ENCODE assay signal across 12 mouse cellular contexts in the genomic region with DNA sequence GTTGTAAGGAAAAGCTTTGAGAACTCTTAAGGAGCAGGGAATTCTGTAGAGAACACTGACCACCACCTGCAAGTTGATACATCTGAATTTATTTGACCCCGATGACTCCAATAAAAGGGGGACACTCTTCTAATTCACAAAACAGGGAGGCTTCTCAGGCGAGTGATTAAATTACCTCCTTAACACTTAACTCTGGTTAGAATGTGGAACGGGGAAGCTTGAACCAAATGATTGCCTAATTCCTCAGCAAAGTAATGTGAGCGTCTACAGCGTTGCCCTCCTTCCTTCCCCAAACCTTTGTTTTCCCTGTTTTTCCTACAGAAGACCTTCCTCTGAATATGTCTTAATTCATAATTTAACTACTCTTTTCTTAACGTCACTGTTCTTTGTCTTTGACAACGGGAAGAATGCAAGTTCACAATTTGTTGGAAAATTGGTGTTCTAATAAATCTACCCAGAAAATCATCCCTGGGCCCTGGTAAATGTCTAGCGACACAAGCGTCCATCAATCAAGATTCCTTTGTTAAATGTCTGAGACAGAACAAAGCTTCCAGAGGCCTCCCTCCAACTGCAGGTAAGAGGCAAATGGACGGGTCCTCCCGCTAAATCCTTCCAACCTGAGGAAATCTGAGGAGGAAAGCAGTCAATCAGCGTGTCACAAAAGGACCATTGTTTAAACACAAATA.
DNase-seq lines count a peak whose midpoint lies in the region; ATAC-seq lines count a peak whose summit lies in the region.
"Had no signal": no experiment of that assay in that cellular context is flagged by ENCODE, and none has a peak within 500 bp of the region (broad histone marks: within the 10 kb centered on the region; RNA-seq: fewer than 3 reads in every experiment).

No protein-coding gene starts in this region.

- no peaks in the 10 kb centered on the region for H3K9me3 ChIP-seq in kidney, embryonic 16.5 days (ENCODE audit: low read length)
- H3K9me3 ChIP-seq in embryonic facial prominence, embryonic 13.5 days, result no peaks in the 10 kb centered on the region
- H3K9me3 ChIP-seq in limb, embryonic 12.5 days, result no peaks in the 10 kb centered on the region
- no peaks in the 10 kb centered on the region for H3K9me3 ChIP-seq in neural tube, embryonic 13.5 days
- no peaks in the 10 kb centered on the region for H3K9me3 ChIP-seq in heart, embryonic 12.5 days (replicated peaks)
- H3K9me3 ChIP-seq: liver, embryonic 15.5 days had no signal

- no peaks in the 10 kb centered on the region for H3K27me3 ChIP-seq in kidney, embryonic 16.5 days (ENCODE audit: insufficient read depth, low read length)
- 0 out of 2 replicates have a peak, but pooled peaks cover 3% of the 10 kb centered on the region for H3K27me3 ChIP-seq in embryonic facial prominence, embryonic 13.5 days
- H3K27me3 ChIP-seq in limb, embryonic 12.5 days, result no peaks in the 10 kb centered on the region
- H3K27me3 ChIP-seq in neural tube, embryonic 13.5 days, result no peaks in the 10 kb centered on the region
- no peaks in the 10 kb centered on the region for H3K27me3 ChIP-seq in heart, embryonic 12.5 days (replicated peaks)
- H3K27me3 ChIP-seq: liver, embryonic 15.5 days had no signal

- no peak overlapping the region for H3K4me3 ChIP-seq in kidney, embryonic 16.5 days (ENCODE audit: low read length)
- no peak overlapping the region for H3K4me3 ChIP-seq in embryonic facial prominence, embryonic 13.5 days
- H3K4me3 ChIP-seq in limb, embryonic 12.5 days (replicated peaks), result no peak overlapping the region
- no peak overlapping the region for H3K4me3 ChIP-seq in neural tube, embryonic 13.5 days
- H3K4me3 ChIP-seq in heart, embryonic 12.5 days, result no peak overlapping the region
- H3K4me3 ChIP-seq: liver, embryonic 15.5 days had no signal

- H3K27ac ChIP-seq in kidney, embryonic 16.5 days (ENCODE audit: low read length), result peak overlapping the region; percentile 57
- H3K27ac ChIP-seq in embryonic facial prominence, embryonic 13.5 days, result no peak overlapping the region
- H3K27ac ChIP-seq in limb, embryonic 12.5 days, result peak overlapping the region; percentile 63
- H3K27ac ChIP-seq in neural tube, embryonic 13.5 days (replicated peaks), result no peak overlapping the region
- no peak overlapping the region for H3K27ac ChIP-seq in heart, embryonic 12.5 days (ENCODE audit: poor library complexity, severe bottlenecking)
- H3K27ac ChIP-seq: liver, embryonic 15.5 days; macrophage; stomach, postnatal 0 days had no signal

- 11% methylated on average over 12 of the region's 12 CpGs for WGBS in kidney, embryonic 16.5 days
- 13% methylated on average over 12 of the region's 12 CpGs for whole genome bisulfite sequencing in embryonic facial prominence, embryonic 13.5 days
- 6% methylated on average over 12 of the region's 12 CpGs for WGBS in limb, embryonic 12.5 days
- 12% methylated on average over 12 of the region's 12 CpGs for WGBS in neural tube, embryonic 13.5 days
- 61% methylated on average over 12 of the region's 12 CpGs for WGBS in heart, embryonic 12.5 days

- H3K4me1 ChIP-seq in kidney, embryonic 16.5 days (ENCODE audit: insufficient read depth, low read length), result peaks cover 31% of the 10 kb centered on the region
- peaks cover 19% of the 10 kb centered on the region for H3K4me1 ChIP-seq in embryonic facial prominence, embryonic 13.5 days
- peaks cover 19% of the 10 kb centered on the region for H3K4me1 ChIP-seq in limb, embryonic 12.5 days (replicated peaks)
- peaks cover 32% of the 10 kb centered on the region for H3K4me1 ChIP-seq in neural tube, embryonic 13.5 days (replicated peaks)
- H3K4me1 ChIP-seq in heart, embryonic 12.5 days (replicated peaks), result peaks cover 5% of the 10 kb centered on the region; the same call in 1 of the 2 replicates
- H3K4me1 ChIP-seq: liver, embryonic 15.5 days had no signal

- DNase-seq in kidney, postnatal 36 days, result no peak
- no peak for DNase-seq in spleen, adult 12 weeks (ENCODE audit: low spot score)
- DNase-seq: gastrocnemius, postnatal 36 days; right cerebral cortex, postnatal 4 days had no signal

- ATAC-seq in kidney, embryonic 16.5 days (ENCODE audit: low FRiP score, low TSS enrichment), result peak; percentile 60; the same call in 1 of the 2 replicates
- no peak for ATAC-seq in embryonic facial prominence, embryonic 13.5 days (ENCODE audit: insufficient number of reproducible peaks, insufficient read depth, low FRiP score, low TSS enrichment, low read depth)
- no peak for ATAC-seq in limb, embryonic 12.5 days (ENCODE audit: insufficient number of reproducible peaks, insufficient read depth, low FRiP score, low TSS enrichment, low read depth)
- ATAC-seq in neural tube, embryonic 13.5 days (ENCODE audit: low read depth), result no peak; the same call in 1 of the 2 replicates
- no peak for ATAC-seq in heart, embryonic 12.5 days (ENCODE audit: insufficient number of reproducible peaks, low FRiP score)

- H3K4me2 ChIP-seq in kidney, embryonic 16.5 days (replicated peaks; ENCODE audit: low read depth, low read length), result peak overlapping the region; percentile 24; the same call in 1 of the 2 replicates
- H3K4me2 ChIP-seq in embryonic facial prominence, embryonic 13.5 days, result peak overlapping the region; percentile 22
- H3K4me2 ChIP-seq in limb, embryonic 12.5 days, result peak overlapping the region; percentile 5
- H3K4me2 ChIP-seq in neural tube, embryonic 13.5 days, result peak overlapping the region; percentile 21
- H3K4me2 ChIP-seq in heart, embryonic 12.5 days, result no peak overlapping the region
- H3K4me2 ChIP-seq: liver, embryonic 15.5 days had no signal

- 0 out of 2 replicates have a peak overlapping the region, but pooled peaks have one; percentile 16 for H3K9ac ChIP-seq in kidney, embryonic 16.5 days (replicated peaks; ENCODE audit: low read length)
- no peak overlapping the region for H3K9ac ChIP-seq in embryonic facial prominence, embryonic 13.5 days
- no peak overlapping the region for H3K9ac ChIP-seq in limb, embryonic 12.5 days (replicated peaks)
- H3K9ac ChIP-seq in neural tube, embryonic 13.5 days, result no peak overlapping the region
- no peak overlapping the region for H3K9ac ChIP-seq in heart, embryonic 12.5 days
- H3K9ac ChIP-seq: liver, embryonic 15.5 days had no signal

- H3K36me3 ChIP-seq in kidney, embryonic 16.5 days (ENCODE audit: insufficient read depth, low read length), result no peaks in the 10 kb centered on the region
- no peaks in the 10 kb centered on the region for H3K36me3 ChIP-seq in embryonic facial prominence, embryonic 13.5 days
- H3K36me3 ChIP-seq in limb, embryonic 12.5 days, result no peaks in the 10 kb centered on the region
- H3K36me3 ChIP-seq in neural tube, embryonic 13.5 days, result no peaks in the 10 kb centered on the region
- no peaks in the 10 kb centered on the region for H3K36me3 ChIP-seq in heart, embryonic 12.5 days
- H3K36me3 ChIP-seq: liver, embryonic 15.5 days had no signal

Comparison
In these comparisons a context has a peak if more than half of its experiments do, and no peak if none do; other contexts are left out.
1. H3K27ac ChIP-seq: peak in kidney, embryonic 16.5 days (single experiment) and limb, embryonic 12.5 days (single experiment); none in embryonic facial prominence, embryonic 13.5 days (single experiment), neural tube, embryonic 13.5 days (single experiment) and heart, embryonic 12.5 days (single experiment).